Mouse (Mus musculus): ENCODE results near the gene Med11. TPM values are rescaled to one million over a fixed set of nuclear protein-coding genes. Genes with fewer than 3 reads are reported as not detected.
"Not testable (repeated sequence)": the region's sequence is repeated elsewhere in the genome, so short reads cannot be mapped to it uniquely, and the experiment has no call there.

Med11 gene
- polyA plus RNA-seq, 1 experiment from 2014 or later, result 48.7 TPM

DNA sequence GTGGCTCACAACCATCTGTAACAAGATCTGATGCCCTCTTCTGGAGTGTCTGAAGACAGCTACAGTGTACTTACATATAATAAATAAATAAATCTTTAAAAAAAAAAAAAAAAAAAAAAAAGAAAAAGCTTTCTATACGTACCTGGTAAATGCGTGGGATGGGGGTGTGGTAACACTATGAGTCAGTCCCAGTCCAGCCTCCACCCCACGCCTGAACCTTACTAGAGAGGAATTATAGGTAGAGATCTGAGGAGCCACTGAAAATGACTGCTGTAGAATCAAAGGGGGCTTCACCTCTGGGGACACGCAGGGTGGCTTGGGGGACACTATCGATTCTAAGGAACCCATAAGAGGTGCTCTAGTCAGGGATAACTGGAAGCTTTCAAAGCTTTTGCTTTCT lies 21.6 kb downstream of the Med11 start:
- not testable (repeated sequence) for H3K36me3 ChIP-seq (ENCODE audit: control insufficient read depth, insufficient read depth, low read length); H3K4me2 ChIP-seq (replicated peaks; ENCODE audit: low read depth, low read length); ATAC-seq (ENCODE audit: low FRiP score, low TSS enrichment); H3K27ac ChIP-seq (ENCODE audit: low read depth, low read length); H3K9me3 ChIP-seq (ENCODE audit: control insufficient read depth, low read length); H3K4me3 ChIP-seq (ENCODE audit: low read length); H3K27me3 ChIP-seq (ENCODE audit: control insufficient read depth, insufficient read depth, low read length); H3K4me1 ChIP-seq (ENCODE audit: control insufficient read depth, insufficient read depth, low read length); H3K9ac ChIP-seq (ENCODE audit: low read depth, low read length)
- 70% methylated on average over 5 of the region's 5 CpGs for WGBS

DNA sequence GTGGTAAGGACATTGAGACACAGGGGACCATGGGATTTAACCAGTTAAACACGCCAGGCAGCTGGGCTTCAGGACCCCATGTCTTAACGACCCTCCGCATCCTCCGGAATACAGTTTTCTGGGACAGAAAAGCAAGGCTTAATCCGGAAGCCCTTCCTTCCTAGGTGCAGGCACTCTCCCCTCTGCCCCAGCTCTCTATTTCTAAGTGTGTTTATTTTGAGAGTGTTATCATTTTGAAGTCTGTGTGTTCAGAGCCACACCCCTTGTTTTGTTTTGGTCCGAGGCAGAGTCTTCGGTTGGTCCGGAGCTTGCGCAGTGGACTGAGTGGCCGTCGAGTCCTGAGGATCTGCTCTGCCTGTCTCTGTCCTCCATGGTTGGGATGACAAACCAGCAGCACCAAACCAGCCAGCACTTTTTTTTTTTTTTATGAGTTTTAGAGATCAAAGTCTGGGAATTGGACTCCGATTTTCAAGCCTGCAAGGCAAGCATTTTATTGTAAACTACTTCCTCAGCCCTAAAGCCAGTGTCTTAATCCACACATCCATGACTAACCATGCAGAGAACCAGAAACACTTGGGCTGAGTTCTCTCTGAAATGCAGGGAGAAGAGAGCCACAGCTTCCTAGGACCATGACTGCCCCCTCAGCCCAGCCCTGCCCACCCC lies 23.3 kb downstream of the Med11 start:
- WGBS, result 58% methylated on average over 12 of the region's 12 CpGs
- Histone ChIP-seq H3K9me3 (ENCODE audit: control insufficient read depth, low read length) (no peaks in the 10 kb centered on the region), H3K27ac (ENCODE audit: low read depth, low read length) (peak overlapping the region; percentile 14; the same call in 1 of the 2 replicates), H3K4me3 (ENCODE audit: low read length) (no peak overlapping the region), H3K4me2 (replicated peaks; ENCODE audit: low read depth, low read length) (no peak overlapping the region; the same call in 1 of the 2 replicates), H3K36me3 (ENCODE audit: control insufficient read depth, insufficient read depth, low read length) (no peaks in the 10 kb centered on the region), H3K27me3 (ENCODE audit: control insufficient read depth, insufficient read depth, low read length) (no peaks in the 10 kb centered on the region), H3K9ac (ENCODE audit: low read depth, low read length) (no peak overlapping the region), H3K4me1 (ENCODE audit: control insufficient read depth, insufficient read depth, low read length) (peaks cover 4% of the 10 kb centered on the region; the same call in 1 of the 2 replicates)
- ATAC-seq (ENCODE audit: low FRiP score, low TSS enrichment), result peak; percentile 46; the same call in 1 of the 2 replicates

DNA sequence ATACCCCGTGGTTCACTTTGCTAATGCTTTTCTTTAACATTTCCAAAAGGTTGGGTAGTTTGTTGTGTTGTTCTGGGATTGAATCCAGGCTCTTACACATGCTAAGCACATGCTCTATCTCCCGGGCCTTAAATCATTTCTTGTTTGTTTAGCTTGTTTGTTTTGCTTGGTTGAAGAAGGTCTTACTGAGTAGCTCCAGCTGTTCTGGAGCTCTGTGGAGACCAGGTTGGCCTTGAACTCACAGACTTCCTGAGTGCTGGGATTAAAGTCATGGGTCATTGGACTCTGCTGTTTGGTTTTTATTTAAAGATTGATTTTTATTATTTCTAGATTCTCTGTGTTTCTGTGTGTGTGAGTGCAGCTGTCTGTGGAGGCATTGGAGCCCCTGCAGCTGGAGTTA lies 33.8 kb downstream of the Med11 start:
- 54% methylated on average over 2 of the region's 2 CpGs for WGBS
- Histone ChIP-seq H3K4me1 (ENCODE audit: control insufficient read depth, insufficient read depth, low read length) (no peaks in the 10 kb centered on the region), H3K9ac (ENCODE audit: low read depth, low read length) (no peak overlapping the region), H3K27me3 (ENCODE audit: control insufficient read depth, insufficient read depth, low read length) (no peaks in the 10 kb centered on the region), H3K27ac (ENCODE audit: low read depth, low read length) (no peak overlapping the region), H3K9me3 (ENCODE audit: control insufficient read depth, low read length) (no peaks in the 10 kb centered on the region), H3K36me3 (ENCODE audit: control insufficient read depth, insufficient read depth, low read length) (no peaks in the 10 kb centered on the region), H3K4me3 (ENCODE audit: low read length) (no peak overlapping the region), H3K4me2 (replicated peaks; ENCODE audit: low read depth, low read length) (no peak overlapping the region)
- peak; percentile 16; the same call in 1 of the 2 replicates for ATAC-seq (ENCODE audit: low FRiP score, low TSS enrichment)

DNA sequence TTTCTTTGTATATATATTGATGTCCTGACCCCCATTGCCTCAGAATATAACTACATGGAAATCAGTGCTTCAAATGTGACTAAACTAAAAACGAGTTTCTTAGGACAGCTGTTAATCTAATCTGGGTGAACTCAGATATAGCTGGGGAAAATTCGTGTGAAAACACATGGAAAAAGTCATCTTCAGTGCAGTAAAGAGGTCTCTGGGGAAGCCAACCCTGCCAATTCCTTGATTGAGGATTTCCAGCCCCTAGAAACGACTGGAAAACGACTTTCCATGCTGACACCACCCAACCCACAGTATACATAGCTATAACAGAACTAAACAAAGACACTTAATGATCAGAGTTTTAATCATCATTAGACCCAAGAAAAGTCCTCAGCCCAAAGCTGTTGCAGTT lies 36.1 kb downstream of the Med11 start:
- no peak for ATAC-seq (ENCODE audit: low FRiP score, low TSS enrichment)
- Histone ChIP-seq H3K36me3 (ENCODE audit: control insufficient read depth, insufficient read depth, low read length) (no peaks in the 10 kb centered on the region), H3K9me3 (ENCODE audit: control insufficient read depth, low read length) (no peaks in the 10 kb centered on the region), H3K4me1 (ENCODE audit: control insufficient read depth, insufficient read depth, low read length) (no peaks in the 10 kb centered on the region), H3K4me2 (replicated peaks; ENCODE audit: low read depth, low read length) (no peak overlapping the region), H3K27ac (ENCODE audit: low read depth, low read length) (no peak overlapping the region), H3K27me3 (ENCODE audit: control insufficient read depth, insufficient read depth, low read length) (no peaks in the 10 kb centered on the region), H3K4me3 (ENCODE audit: low read length) (no peak overlapping the region), H3K9ac (ENCODE audit: low read depth, low read length) (no peak overlapping the region)
- 36% methylated on average over 4 of the region's 4 CpGs for WGBS

DNA sequence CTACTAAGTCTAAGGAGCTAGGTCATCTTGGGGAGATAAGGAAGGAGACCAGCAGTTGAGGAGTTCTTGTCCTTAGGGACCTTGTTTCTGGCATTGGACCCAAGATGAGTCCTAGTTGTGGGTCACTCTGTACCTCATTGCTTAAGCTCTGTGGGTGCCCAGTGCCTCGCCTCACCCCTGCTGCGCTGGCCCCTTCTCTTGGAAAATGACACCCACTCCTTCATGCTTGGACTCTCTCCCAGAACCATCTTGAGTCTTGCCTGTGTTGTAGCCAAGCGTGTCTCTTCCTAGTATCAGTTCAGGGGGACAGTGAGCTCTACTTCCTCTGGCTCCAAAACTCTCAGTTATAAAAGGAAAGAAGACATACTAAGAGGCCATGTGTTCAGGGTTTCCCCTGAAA lies 37.4 kb downstream of the Med11 start:
- H3K4me1 ChIP-seq (ENCODE audit: control insufficient read depth, insufficient read depth, low read length), result no peaks in the 10 kb centered on the region
- H3K36me3 ChIP-seq (ENCODE audit: control insufficient read depth, insufficient read depth, low read length), result no peaks in the 10 kb centered on the region
- 85% methylated on average over 3 of the region's 3 CpGs for WGBS
- ATAC-seq (ENCODE audit: low FRiP score, low TSS enrichment), result no peak
- H3K9me3 ChIP-seq (ENCODE audit: control insufficient read depth, low read length), result no peaks in the 10 kb centered on the region
- no peak overlapping the region for H3K9ac ChIP-seq (ENCODE audit: low read depth, low read length)
- H3K27me3 ChIP-seq (ENCODE audit: control insufficient read depth, insufficient read depth, low read length), result no peaks in the 10 kb centered on the region
- H3K4me2 ChIP-seq (replicated peaks; ENCODE audit: low read depth, low read length), result no peak overlapping the region
- no peak overlapping the region for H3K4me3 ChIP-seq (ENCODE audit: low read length)
- H3K27ac ChIP-seq (ENCODE audit: low read depth, low read length), result no peak overlapping the region

DNA sequence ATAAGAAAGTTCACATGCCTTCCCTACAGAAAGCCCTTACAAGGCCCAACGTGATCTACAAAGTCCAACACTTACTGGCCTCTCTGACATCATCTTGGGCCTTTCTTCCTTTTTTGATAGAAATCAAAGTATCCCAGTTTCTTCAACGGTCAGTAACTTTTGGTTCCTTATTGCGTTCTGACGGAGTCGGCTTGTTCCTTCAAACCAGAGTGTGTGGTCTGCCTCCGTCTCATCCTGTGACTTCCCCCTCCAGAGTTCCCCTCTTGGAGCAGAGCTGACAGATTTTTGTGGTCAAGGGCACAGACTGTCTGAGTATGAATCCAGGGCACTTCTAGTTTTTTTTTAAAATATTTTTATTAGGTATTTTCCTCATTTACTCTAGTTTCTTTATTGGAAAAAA lies 38.0 kb downstream of the Med11 start:
- Histone ChIP-seq H3K27ac (ENCODE audit: low read depth, low read length) (no peak overlapping the region), H3K4me3 (ENCODE audit: low read length) (no peak overlapping the region), H3K36me3 (ENCODE audit: control insufficient read depth, insufficient read depth, low read length) (no peaks in the 10 kb centered on the region), H3K4me2 (replicated peaks; ENCODE audit: low read depth, low read length) (no peak overlapping the region), H3K9ac (ENCODE audit: low read depth, low read length) (no peak overlapping the region), H3K4me1 (ENCODE audit: control insufficient read depth, insufficient read depth, low read length) (no peaks in the 10 kb centered on the region), H3K27me3 (ENCODE audit: control insufficient read depth, insufficient read depth, low read length) (no peaks in the 10 kb centered on the region), H3K9me3 (ENCODE audit: control insufficient read depth, low read length) (no peaks in the 10 kb centered on the region)
- ATAC-seq (ENCODE audit: low FRiP score, low TSS enrichment), result no peak
- WGBS, result 80% methylated on average over 6 of the region's 6 CpGs

DNA sequence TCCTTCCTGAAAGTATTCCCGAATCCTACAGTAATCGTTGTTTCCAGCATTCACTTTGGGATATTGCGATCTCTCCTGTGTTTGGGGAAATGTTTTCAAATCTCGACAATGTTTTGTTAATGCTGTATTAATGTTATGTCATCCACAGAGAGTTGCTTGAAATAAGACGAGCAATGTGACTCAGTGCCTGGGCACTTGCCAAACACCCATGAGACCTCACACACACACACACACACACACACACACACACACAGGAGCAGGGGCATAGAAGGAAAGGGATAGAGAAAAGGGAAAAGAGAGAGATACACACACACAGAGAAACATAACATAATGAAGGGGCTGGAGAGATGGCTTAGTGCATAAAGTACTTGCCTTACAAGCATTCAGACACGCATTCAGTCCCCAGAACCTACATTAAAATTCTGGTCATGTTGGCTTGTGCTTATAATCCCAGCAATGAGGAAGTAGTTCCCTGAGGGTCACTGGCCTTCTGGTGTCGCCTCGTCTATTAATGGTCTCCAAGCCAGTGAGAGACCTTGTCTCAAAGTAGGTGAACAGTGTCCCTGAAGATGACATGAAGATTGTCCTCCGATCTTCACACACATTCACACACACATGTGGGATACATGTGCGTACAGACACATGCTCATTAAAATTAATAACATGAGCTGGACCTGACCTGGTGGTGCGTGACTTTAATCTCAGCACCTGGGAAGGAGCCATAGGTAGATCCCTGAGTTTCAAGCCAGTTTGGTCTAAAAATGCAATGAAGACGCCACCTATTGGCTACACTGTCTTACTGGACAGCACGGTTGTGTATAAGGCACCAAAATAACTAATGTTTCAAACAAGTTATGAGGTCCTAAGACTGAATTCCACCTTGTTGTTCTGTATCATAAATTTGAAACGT lies 48.1 kb downstream of the Med11 start:
- Histone ChIP-seq H3K9me3 (ENCODE audit: control insufficient read depth, low read length) (no peaks in the 10 kb centered on the region), H3K27me3 (ENCODE audit: control insufficient read depth, insufficient read depth, low read length) (no peaks in the 10 kb centered on the region), H3K36me3 (ENCODE audit: control insufficient read depth, insufficient read depth, low read length) (no peaks in the 10 kb centered on the region), H3K4me1 (ENCODE audit: control insufficient read depth, insufficient read depth, low read length) (no peaks in the 10 kb centered on the region), H3K27ac (ENCODE audit: low read depth, low read length) (no peak overlapping the region), H3K4me3 (ENCODE audit: low read length) (no peak overlapping the region), H3K4me2 (replicated peaks; ENCODE audit: low read depth, low read length) (no peak overlapping the region), H3K9ac (ENCODE audit: low read depth, low read length) (no peak overlapping the region)
- ATAC-seq (ENCODE audit: low FRiP score, low TSS enrichment), result no peak
- WGBS, result 71% methylated on average over 14 of the region's 14 CpGs

DNA sequence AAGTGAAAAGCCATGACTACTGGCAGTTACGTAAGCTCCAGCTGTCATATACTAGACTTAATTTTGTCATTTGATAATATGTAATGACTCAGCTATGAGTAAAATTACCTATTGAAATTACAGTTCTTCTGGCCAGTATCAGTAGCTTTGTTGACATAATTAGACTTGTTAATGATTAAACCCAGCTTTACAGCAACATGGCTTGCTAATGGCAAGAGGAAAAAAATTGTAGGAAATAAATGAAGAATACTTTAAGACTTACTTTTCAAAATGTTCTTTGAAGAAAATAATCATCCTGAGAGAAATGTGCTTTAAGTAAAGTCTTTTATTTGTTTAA lies 48.7 kb downstream of the Med11 start:
- Histone ChIP-seq H3K4me1 (ENCODE audit: control insufficient read depth, insufficient read depth, low read length) (no peaks in the 10 kb centered on the region), H3K27me3 (ENCODE audit: control insufficient read depth, insufficient read depth, low read length) (no peaks in the 10 kb centered on the region), H3K9me3 (ENCODE audit: control insufficient read depth, low read length) (no peaks in the 10 kb centered on the region), H3K36me3 (ENCODE audit: control insufficient read depth, insufficient read depth, low read length) (no peaks in the 10 kb centered on the region), H3K4me3 (ENCODE audit: low read length) (no peak overlapping the region), H3K4me2 (replicated peaks; ENCODE audit: low read depth, low read length) (no peak overlapping the region), H3K27ac (ENCODE audit: low read depth, low read length) (no peak overlapping the region), H3K9ac (ENCODE audit: low read depth, low read length) (no peak overlapping the region)
- no peak for ATAC-seq (ENCODE audit: low FRiP score, low TSS enrichment)
- WGBS, result 82% methylated on average over 1 of the region's 1 CpGs

DNA sequence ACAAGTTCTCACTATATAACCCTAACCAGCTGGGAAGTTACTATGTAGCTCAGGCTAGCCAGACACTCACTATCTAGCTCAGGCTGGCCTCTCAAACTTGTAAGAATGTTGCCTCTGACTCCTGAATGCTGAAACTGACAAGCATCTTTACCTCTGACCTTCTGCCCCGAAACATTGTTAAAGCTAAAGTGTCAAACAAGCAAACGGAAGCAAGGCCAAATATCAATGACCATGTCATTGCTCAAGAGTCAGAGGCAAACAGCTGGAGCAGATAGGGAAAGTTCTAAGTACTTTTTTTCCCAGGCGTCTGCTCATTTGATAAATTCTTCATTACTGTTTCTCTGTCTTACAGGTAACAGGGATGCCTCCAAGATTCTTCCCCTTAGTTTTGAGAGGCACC lies 50.3 kb downstream of the Med11 start:
- H3K4me1 ChIP-seq (ENCODE audit: control insufficient read depth, insufficient read depth, low read length), result no peaks in the 10 kb centered on the region
- H3K4me2 ChIP-seq (replicated peaks; ENCODE audit: low read depth, low read length), result no peak overlapping the region
- no peak for ATAC-seq (ENCODE audit: low FRiP score, low TSS enrichment)
- H3K4me3 ChIP-seq (ENCODE audit: low read length), result no peak overlapping the region
- H3K36me3 ChIP-seq (ENCODE audit: control insufficient read depth, insufficient read depth, low read length), result no peaks in the 10 kb centered on the region
- no peak overlapping the region for H3K9ac ChIP-seq (ENCODE audit: low read depth, low read length)
- H3K27me3 ChIP-seq (ENCODE audit: control insufficient read depth, insufficient read depth, low read length), result no peaks in the 10 kb centered on the region
- no peaks in the 10 kb centered on the region for H3K9me3 ChIP-seq (ENCODE audit: control insufficient read depth, low read length)
- no peak overlapping the region for H3K27ac ChIP-seq (ENCODE audit: low read depth, low read length)
- WGBS, result 63% methylated on average over 3 of the region's 3 CpGs

All from kidney, embryonic 14.5 days (tissue).